Mouse (Mus musculus) mouse trophoblast stem cell (cell line): Measurements from ENCODE around the gene Cbfb.
"Not testable (repeated sequence)": the region's sequence is repeated elsewhere in the genome, so short reads cannot be mapped to it uniquely, and the experiment has no call there.

ENCODE experiments used
- in situ Hi-C, 2 experiments: fragments of 300-500 bp; cut with MseI, MboI; formaldehyde crosslinking; loops; 2 replicates in 1 of 2; 3 replicates in 1 of 2; pipeline ENCODE4 v1.15.1; 2025

Gene Cbfb

GRCm38 (mm10) chr8:105170381-105171115 lies at the start of gene Cbfb:
Gene Cbfb, plus strand, starts transcription at chr8:105170674.
- in situ Hi-C loops: no loop called here

- in situ Hi-C loops: loop anchor here in 1 of 2 experiments (10.0 kb wide), 1 partner anchor 95 kb away; the partner anchor contains the start of gene D230025D16Rik
Observed at GRCm38 (mm10) chr8:105129864-105130263, 40.6 kb upstream of the Cbfb start.

GRCm38 (mm10) chr8:105131509-105131908 lies 39.0 kb upstream of the Cbfb start, which contains the start of gene Ces4a:
Gene Ces4a, plus strand, starts transcription at chr8:105131800.
- in situ Hi-C loops: no loop called here

GRCm38 (mm10) chr8:105138423-105138822 lies 32.1 kb upstream of the Cbfb start:
- in situ Hi-C loops: no loop called here

GRCm38 (mm10) chr8:105142395-105142794 lies 28.1 kb upstream of the Cbfb start:
- in situ Hi-C loops: no loop called here

GRCm38 (mm10) chr8:105151654-105152053 lies 18.8 kb upstream of the Cbfb start:
- in situ Hi-C loops: no loop called here

- in situ Hi-C loops: no loop called here
Observed at GRCm38 (mm10) chr8:105152623-105153398, 17.7 kb upstream of the Cbfb start.

- in situ Hi-C loops: no loop called here
Observed at GRCm38 (mm10) chr8:105154316-105154715, 16.2 kb upstream of the Cbfb start.

- in situ Hi-C loops: no loop called here
Observed at GRCm38 (mm10) chr8:105155091-105155745, 15.3 kb upstream of the Cbfb start.

GRCm38 (mm10) chr8:105157555-105157954 lies 12.9 kb upstream of the Cbfb start:
- in situ Hi-C loops: no loop called here

GRCm38 (mm10) chr8:105158084-105158483 lies 12.4 kb upstream of the Cbfb start:
- in situ Hi-C loops: no loop called here

- in situ Hi-C loops: no loop called here
Observed at GRCm38 (mm10) chr8:105161121-105161652, 9.3 kb upstream of the Cbfb start.

GRCm38 (mm10) chr8:105164272-105164902 lies 6.1 kb upstream of the Cbfb start:
- in situ Hi-C loops: no loop called here

- in situ Hi-C loops: no loop called here
Observed at GRCm38 (mm10) chr8:105165191-105165590, 5.3 kb upstream of the Cbfb start.

- in situ Hi-C loops: no loop called here
Observed at GRCm38 (mm10) chr8:105167116-105167515, 3.4 kb upstream of the Cbfb start.

- in situ Hi-C loops: no loop called here
Observed at GRCm38 (mm10) chr8:105169582-105169981, 892 bp upstream of the Cbfb start.

- in situ Hi-C loops: no loop called here
Observed at GRCm38 (mm10) chr8:105170041-105170380, 463 bp upstream of the Cbfb start.

- in situ Hi-C loops: no loop called here
Observed at GRCm38 (mm10) chr8:105171116-105172002, 885 bp downstream of the Cbfb start.

GRCm38 (mm10) chr8:105172003-105172362 lies 1.5 kb downstream of the Cbfb start:
- in situ Hi-C loops: no loop called here

- in situ Hi-C loops: not testable (repeated sequence)
Observed at GRCm38 (mm10) chr8:105175287-105175686, 4.8 kb downstream of the Cbfb start.
